Mouse (Mus musculus) midbrain, embryonic 11.5 days (tissue): ENCODE measurements around the gene Tomm70a. TPM values are rescaled to one million over a fixed set of nuclear protein-coding genes. Genes with fewer than 3 reads are reported as not detected.

Source experiments
- ATAC-seq: fragments of 200-750 bp; cut with Nextera tagmentation; 2 replicates; pipeline ENCODE4 v1.8.0; 2017; ENCODE audit warnings: moderate TSS enrichment, moderate library complexity; ENCODE audit not compliant: low FRiP score
- DNase-seq: peaks from one replicate; pipeline ENCODE4 v3.0.0; 2015; ENCODE audit warnings: low spot score; ENCODE audit errors: missing footprints
- H3K27ac ChIP-seq: fragments of 300-500 bp; sonication (generic); 2 replicates; pipeline ENCODE4 v1.5.1; 2014; ENCODE audit warnings: low read depth, low read length
- H3K27me3 ChIP-seq: fragments of 300-500 bp; sonication (generic); 2 replicates; pipeline ENCODE4 v1.6.1; 2014; ENCODE audit warnings: mild to moderate bottlenecking, low read length, moderate library complexity, mixed read lengths; ENCODE audit not compliant: control insufficient read depth, insufficient read depth
- H3K36me3 ChIP-seq: fragments of 300-500 bp; sonication (generic); 2 replicates; pipeline ENCODE4 v1.6.1; 2014; ENCODE audit warnings: mild to moderate bottlenecking, low read length, moderate library complexity, mixed read lengths; ENCODE audit not compliant: control insufficient read depth, insufficient read depth
- H3K4me1 ChIP-seq: fragments of 300-500 bp; sonication (generic); 2 replicates; pipeline ENCODE4 v1.6.1; 2014; ENCODE audit warnings: low read length; ENCODE audit not compliant: control insufficient read depth, insufficient read depth
- H3K4me2 ChIP-seq: fragments of 300-500 bp; sonication (generic); 2 replicates; pipeline ENCODE4 v1.6.1; 2014; ENCODE audit warnings: mild to moderate bottlenecking, moderate library complexity
- H3K4me3 ChIP-seq: fragments of 300-500 bp; sonication (generic); 2 replicates; pipeline ENCODE4 v1.5.1; 2014; ENCODE audit warnings: low read depth, low read length
- H3K9ac ChIP-seq: fragments of 300-500 bp; sonication (generic); 2 replicates; pipeline ENCODE4 v1.6.1; 2014; ENCODE audit warnings: low read length
- H3K9me3 ChIP-seq: fragments of 300-500 bp; sonication (generic); 2 replicates; pipeline ENCODE4 v1.6.1; 2016; ENCODE audit warnings: low read length; ENCODE audit not compliant: control insufficient read depth
- WGBS: fragments of 180-500 bp; shearing (Covaris S2); extraction: QIAGEN DNeasy Blood & Tissue Kit; methylation state at CpG from one replicate; pipeline ENCODE4 v1.1.7; 2014; 5-methylcytosine and 5-hydroxymethylcytosine counted together
- polyA plus RNA-seq: library from polyadenylated mRNA; unstranded; fragments of >200 nt; fragmentation: Nextera tagmentation; extraction: Ambion mirVana; gene quantifications from 2 replicates; pipeline ENCODE4 v1.2.1, GENCODE M21; 2014

Gene Tomm70a
- polyA plus RNA-seq, 1 experiment from 2014 or later = 67.9 TPM

DNA sequence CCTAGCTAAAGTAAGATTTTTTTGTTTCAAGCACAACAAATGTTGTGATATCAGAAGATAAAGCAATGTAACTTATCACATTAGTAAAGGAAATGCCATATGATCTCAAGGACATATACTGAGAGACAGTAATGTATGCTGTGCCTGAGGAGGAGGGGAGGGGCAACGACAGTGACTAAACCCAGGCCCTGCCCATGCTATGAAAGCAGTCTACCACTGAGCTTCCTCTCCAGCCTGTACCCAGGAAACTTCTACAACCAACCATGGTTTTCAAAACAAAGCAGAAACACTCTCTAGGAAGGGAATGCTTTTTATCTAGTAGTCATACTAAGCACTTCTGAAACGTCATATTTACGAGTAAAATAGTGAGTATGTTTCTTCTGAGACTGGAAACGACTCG, 41.3 kb downstream of the Tomm70a start:
- no peak overlapping the region for H3K4me3 ChIP-seq
- 92% methylated on average over 5 of the region's 5 CpGs for WGBS
- peaks cover 4% of the 10 kb centered on the region; the same call in 1 of the 2 replicates for H3K4me1 ChIP-seq
- H3K9me3 ChIP-seq = no peaks in the 10 kb centered on the region
- 0 out of 2 replicates have a peak, but pooled peaks cover 2% of the 10 kb centered on the region for H3K36me3 ChIP-seq
- DNase-seq (no peak), ATAC-seq (no peak)
- no peaks in the 10 kb centered on the region for H3K27me3 ChIP-seq
- no peak overlapping the region for H3K4me2 ChIP-seq
- H3K27ac ChIP-seq = no peak overlapping the region
- no peak overlapping the region for H3K9ac ChIP-seq

DNA sequence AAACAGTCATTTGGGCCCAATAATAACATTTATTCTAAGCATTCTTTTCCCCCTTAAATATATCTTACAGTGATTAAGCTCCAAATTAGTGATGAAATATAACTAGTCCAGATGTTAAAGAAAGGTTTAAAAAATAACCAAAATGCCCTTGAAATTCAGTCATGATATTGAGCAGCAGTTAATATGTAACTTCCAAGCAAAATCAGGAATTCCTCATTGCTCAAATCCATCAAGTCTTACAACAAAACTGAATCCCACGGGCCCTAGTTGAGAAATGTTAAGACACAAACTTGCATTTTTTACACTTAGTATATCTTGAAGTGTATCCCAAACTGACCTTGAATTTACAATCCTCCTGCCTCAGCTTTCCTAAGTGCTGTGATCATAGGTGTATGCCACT, 42.2 kb downstream of the Tomm70a start:
- WGBS = 98% methylated on average over 1 of the region's 1 CpGs
- H3K4me2 ChIP-seq = no peak overlapping the region
- no peaks in the 10 kb centered on the region for H3K9me3 ChIP-seq
- DNase-seq (no peak), ATAC-seq (no peak)
- H3K36me3 ChIP-seq = 0 out of 2 replicates have a peak, but pooled peaks cover 2% of the 10 kb centered on the region
- no peak overlapping the region for H3K9ac ChIP-seq
- H3K4me3 ChIP-seq = no peak overlapping the region
- H3K4me1 ChIP-seq = peaks cover 12% of the 10 kb centered on the region
- H3K27ac ChIP-seq = no peak overlapping the region
- no peaks in the 10 kb centered on the region for H3K27me3 ChIP-seq

DNA sequence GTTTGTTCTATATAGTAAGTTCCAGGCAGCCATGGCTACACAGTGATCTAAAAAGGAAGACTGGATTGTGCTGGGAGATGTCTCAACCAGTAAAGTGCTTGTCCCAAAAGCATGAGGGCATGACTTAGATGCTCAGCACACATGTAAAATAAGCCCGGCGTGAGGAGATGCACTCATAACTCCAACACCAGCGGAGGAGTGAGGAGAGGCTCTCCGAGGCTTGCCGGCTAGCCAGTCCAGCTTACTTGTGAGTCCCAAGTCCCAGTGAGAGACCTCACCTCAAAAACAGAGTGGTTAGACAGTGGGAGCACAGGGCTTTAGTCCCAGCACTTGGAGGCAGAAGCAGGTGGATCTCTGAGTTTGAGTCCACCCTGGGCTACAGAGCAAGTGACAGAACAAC, 43.7 kb downstream of the Tomm70a start:
- 92% methylated on average over 5 of the region's 5 CpGs for WGBS
- no peak overlapping the region for H3K4me3 ChIP-seq

DNA sequence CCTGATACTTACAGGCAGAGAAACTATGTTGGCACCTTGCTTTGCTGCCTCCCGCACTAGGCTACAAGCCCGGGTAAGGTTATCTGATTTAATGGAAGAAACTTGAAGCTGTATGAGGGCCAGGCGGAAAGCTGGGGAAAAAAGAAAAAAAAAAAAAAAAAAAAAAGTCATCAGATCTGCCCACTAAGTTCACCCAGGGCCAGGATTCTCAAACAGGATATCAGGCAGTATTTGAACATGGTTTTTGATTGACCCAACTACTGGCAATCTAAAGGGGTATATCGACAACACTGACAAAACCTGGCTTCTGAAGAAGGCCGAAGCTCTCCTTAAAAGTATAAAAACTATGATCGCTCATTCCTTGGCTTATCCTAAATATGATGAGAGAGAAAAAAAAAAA, 44.6 kb downstream of the Tomm70a start:
- H3K9ac ChIP-seq = no peak overlapping the region
- 90% methylated on average over 6 of the region's 6 CpGs for WGBS

More for the DNA sequence above, 43.7 kb downstream of the Tomm70a start:
- peaks cover 12% of the 10 kb centered on the region for H3K4me1 ChIP-seq
- no peak overlapping the region for H3K4me2 ChIP-seq
- H3K9me3 ChIP-seq = no peaks in the 10 kb centered on the region
- H3K27ac ChIP-seq = no peak overlapping the region
- ATAC-seq (no peak), DNase-seq (peak; percentile 69)
- H3K27me3 ChIP-seq = no peaks in the 10 kb centered on the region
- H3K36me3 ChIP-seq = 0 out of 2 replicates have a peak, but pooled peaks cover 2% of the 10 kb centered on the region
- no peak overlapping the region for H3K9ac ChIP-seq

DNA sequence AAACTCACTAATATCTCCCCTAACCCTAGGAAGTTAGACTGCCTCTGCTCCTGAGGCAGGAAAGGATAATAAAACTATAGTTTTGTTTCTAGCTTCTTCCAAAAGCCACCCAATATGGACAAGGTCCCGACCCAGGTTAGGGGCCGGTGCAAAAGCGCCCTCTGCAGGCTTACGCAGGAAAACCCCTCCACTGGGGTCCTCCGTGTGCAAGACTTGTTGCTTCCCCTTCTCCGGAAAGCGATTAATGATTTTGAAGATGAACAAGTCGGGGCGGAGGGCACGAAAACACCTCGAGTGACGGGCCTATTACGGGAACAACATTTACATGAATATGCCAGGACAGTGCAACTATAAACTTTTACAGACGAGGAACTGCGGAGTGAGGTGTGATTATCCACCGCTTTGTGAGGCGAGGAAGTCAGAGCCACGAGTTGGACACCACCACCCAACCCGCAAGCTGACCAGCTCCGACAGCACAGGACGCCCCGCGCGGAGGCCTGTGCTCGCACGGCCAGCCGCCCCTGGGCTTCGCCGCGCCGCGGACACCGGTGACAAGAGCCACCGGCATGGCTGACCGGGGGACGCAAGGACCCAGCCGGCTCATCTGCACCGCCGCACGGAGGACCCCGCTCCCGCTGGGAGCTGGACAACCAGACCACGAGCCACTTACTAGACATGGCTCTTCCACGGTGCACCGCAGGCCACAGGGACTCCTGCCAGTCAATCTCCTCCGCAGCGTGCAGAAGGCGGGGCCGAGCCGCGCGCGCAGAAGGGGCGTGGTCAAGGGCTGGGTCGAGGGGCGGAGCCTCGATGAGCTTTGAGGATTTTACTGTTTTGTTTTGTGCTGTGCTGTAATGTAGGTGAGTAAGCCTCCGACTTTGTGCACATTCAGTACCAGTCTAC, 45.4 kb downstream of the Tomm70a start, which contains the start of gene Nit2:
TSS of gene Nit2 (minus strand) at position 731 of the 903 bp plus-strand sequence.
- Histone ChIP-seq H3K27me3 (no peaks in the 10 kb centered on the region), H3K36me3 (0 out of 2 replicates have a peak, but pooled peaks cover 2% of the 10 kb centered on the region), H3K4me3 (peak within 1 kb of the TSS; percentile 73), H3K4me1 (peaks cover 12% of the 10 kb centered on the region), H3K4me2 (peak within 1 kb of the TSS; percentile 82), H3K9me3 (no peaks in the 10 kb centered on the region), H3K27ac (peak within 1 kb of the TSS; percentile 63), H3K9ac (peak within 1 kb of the TSS; percentile 86)
- ATAC-seq = peak; percentile 99
- WGBS = under 1% methylated on average over 58 of the region's 58 CpGs
- DNase-seq = peak; percentile 99

More for the DNA sequence above, 44.6 kb downstream of the Tomm70a start:
- H3K27ac ChIP-seq = no peak overlapping the region
- H3K4me2 ChIP-seq = peak overlapping the region; percentile 82
- no peaks in the 10 kb centered on the region for H3K27me3 ChIP-seq
- DNase-seq (no peak), ATAC-seq (no peak)
- peaks cover 12% of the 10 kb centered on the region for H3K4me1 ChIP-seq
- H3K9me3 ChIP-seq = no peaks in the 10 kb centered on the region
- 0 out of 2 replicates have a peak, but pooled peaks cover 2% of the 10 kb centered on the region for H3K36me3 ChIP-seq
- no peak overlapping the region for H3K4me3 ChIP-seq

DNA sequence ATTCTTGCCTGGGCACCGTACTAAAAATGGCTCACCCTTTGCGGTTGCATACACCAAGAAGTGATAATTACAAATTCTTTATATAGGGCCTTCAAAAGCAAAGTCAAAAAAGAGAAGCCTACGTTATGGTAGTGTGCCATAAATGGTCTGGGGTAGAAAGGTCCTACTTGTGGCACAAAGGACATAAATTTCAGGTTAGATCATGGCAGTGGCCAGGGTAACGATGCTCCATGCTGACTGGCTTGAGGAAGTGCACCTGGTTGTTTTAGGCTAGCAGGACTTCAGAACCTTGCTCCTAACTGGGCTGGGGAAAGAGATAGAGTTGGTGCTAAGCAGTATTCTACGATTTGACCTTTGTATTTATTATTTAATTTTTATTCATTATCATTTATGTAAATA, 46.0 kb downstream of the Tomm70a start:
- WGBS = 33% methylated on average over 5 of the region's 5 CpGs
- Histone ChIP-seq H3K4me3 (peak overlapping the region; percentile 73), H3K27ac (no peak overlapping the region), H3K27me3 (no peaks in the 10 kb centered on the region), H3K9me3 (no peaks in the 10 kb centered on the region), H3K4me1 (peaks cover 12% of the 10 kb centered on the region), H3K4me2 (peak overlapping the region; percentile 82), H3K36me3 (0 out of 2 replicates have a peak, but pooled peaks cover 2% of the 10 kb centered on the region), H3K9ac (peak overlapping the region; percentile 86)
- DNase-seq (no peak), ATAC-seq (peak; percentile 47)

DNA sequence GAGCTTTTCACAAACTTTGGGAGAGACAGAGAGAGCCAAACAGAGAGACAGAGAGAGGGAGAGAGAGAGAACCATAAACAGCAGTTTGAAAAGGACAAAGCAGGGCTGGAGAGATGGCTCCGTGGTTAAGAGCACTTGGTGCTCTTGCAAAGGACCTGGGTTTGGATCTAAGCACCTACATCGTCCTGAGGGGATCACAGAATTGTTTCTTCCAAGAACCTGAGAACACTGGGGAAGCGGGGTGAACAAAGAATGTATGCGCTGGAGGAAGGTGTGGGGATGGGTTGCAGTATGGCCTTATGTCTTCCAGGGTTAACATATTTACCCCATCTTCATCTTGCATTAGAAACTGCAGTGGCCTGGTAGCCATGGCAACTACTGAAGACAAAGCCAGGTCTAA, 46.7 kb downstream of the Tomm70a start:
- Histone ChIP-seq H3K9ac (no peak overlapping the region), H3K4me1 (peaks cover 12% of the 10 kb centered on the region), H3K36me3 (0 out of 2 replicates have a peak, but pooled peaks cover 1% of the 10 kb centered on the region), H3K4me2 (no peak overlapping the region), H3K27ac (peak overlapping the region; percentile 40; the same call in 1 of the 2 replicates), H3K27me3 (no peaks in the 10 kb centered on the region), H3K9me3 (no peaks in the 10 kb centered on the region), H3K4me3 (no peak overlapping the region)
- 43% methylated on average over 4 of the region's 4 CpGs for WGBS
- DNase-seq (peak; percentile 86), ATAC-seq (no peak)

DNA sequence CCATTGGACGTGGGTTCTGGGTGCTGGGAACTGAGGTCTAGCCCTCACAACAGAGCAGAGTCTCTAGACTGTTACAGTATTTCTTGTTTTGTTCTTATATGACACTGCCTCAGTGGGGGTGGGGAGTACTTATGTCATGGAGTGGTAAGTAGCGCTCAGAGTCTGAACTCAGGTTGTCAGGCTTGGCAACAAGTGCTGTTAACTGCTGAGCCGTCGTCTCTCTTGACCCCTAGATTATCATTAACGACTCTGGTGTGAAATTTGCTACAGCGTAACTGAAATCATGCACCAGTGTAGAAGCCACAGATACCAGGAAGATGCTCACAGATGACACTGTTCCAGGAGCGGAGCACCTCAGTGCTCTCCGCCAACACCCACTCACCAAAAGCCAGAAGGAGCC, 49.7 kb downstream of the Tomm70a start:
- Histone ChIP-seq H3K9me3 (no peaks in the 10 kb centered on the region), H3K4me2 (no peak overlapping the region), H3K27me3 (no peaks in the 10 kb centered on the region), H3K27ac (no peak overlapping the region), H3K36me3 (no peaks in the 10 kb centered on the region), H3K4me3 (no peak overlapping the region), H3K9ac (no peak overlapping the region), H3K4me1 (peaks cover 12% of the 10 kb centered on the region)
- WGBS = 95% methylated on average over 8 of the region's 8 CpGs
- ATAC-seq = no peak
- no peak for DNase-seq

DNA sequence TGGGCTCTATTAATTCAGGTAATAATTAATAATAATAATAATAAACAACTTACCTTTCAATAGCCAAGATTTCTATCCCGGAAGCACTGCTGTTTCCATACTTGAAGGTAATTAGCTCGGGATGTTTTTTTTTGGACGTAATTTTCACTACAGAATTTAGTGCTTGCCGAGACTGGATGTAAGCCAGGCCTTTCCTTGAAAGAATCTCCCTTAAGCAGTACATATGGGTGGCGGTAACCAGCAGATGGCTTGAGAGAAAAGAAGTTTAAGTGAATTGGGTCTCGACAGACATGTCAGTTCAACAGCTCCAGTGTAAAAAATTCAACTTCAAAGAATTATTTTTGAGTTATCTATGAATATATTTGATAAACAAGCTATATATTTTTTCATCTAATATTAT, 50.1 kb downstream of the Tomm70a start:
- no peak for DNase-seq
- Histone ChIP-seq H3K4me2 (no peak overlapping the region), H3K9me3 (no peaks in the 10 kb centered on the region), H3K36me3 (no peaks in the 10 kb centered on the region), H3K27me3 (no peaks in the 10 kb centered on the region), H3K9ac (no peak overlapping the region), H3K4me3 (no peak overlapping the region), H3K27ac (no peak overlapping the region), H3K4me1 (peaks cover 12% of the 10 kb centered on the region)
- no peak for ATAC-seq
- WGBS = 94% methylated on average over 6 of the region's 6 CpGs
